Mouse (Mus musculus): ENCODE measurements around the gene Cldn3. TPM values are rescaled to one million over a fixed set of nuclear protein-coding genes. Genes with fewer than 3 reads are reported as not detected.
A peak's percentile ranks its signal among the peaks of the same experiment; 100 is the strongest.

Cldn3 gene
- total RNA-seq, 2 experiments from 2014 or later, result 8.2 to 13.9 TPM

DNA sequence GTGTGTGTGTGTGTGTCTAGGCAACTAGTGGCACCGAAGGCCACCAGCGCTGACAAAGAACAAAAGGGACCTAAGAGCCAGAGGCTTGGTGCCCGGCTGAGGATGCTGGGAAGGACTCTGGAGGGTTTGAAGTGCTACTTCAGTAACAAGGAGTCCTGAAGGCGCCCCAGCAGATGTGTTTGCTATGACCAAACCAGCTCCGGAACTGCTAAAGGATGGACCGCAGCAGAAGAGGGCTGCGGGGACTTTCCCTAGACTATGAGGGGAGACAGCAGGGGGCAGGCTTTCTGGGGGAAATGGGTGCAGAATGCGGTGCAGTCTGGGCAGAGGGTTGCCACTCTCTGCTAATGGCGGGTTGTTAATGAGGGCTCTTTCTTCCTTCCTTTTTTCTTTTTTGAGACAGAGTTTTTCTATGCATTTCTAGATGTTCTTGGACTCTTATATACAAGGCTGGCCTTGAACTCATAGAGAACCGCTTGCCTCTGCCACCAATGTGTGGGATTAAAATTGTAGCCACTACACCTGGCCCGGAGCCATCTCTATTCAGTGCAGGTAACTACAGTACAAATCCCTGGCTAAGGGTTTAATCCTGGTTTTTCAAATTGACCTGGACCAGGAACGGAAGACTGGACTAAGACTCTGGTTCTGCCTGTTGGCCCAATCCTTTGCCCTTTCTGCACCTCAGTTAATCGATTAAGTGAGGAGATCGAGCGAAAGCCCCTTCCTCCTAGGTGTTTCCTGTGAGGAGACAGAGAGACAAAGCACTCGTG is 22.0 kb downstream of the Cldn3 start:
- no peak for DNase-seq

DNA sequence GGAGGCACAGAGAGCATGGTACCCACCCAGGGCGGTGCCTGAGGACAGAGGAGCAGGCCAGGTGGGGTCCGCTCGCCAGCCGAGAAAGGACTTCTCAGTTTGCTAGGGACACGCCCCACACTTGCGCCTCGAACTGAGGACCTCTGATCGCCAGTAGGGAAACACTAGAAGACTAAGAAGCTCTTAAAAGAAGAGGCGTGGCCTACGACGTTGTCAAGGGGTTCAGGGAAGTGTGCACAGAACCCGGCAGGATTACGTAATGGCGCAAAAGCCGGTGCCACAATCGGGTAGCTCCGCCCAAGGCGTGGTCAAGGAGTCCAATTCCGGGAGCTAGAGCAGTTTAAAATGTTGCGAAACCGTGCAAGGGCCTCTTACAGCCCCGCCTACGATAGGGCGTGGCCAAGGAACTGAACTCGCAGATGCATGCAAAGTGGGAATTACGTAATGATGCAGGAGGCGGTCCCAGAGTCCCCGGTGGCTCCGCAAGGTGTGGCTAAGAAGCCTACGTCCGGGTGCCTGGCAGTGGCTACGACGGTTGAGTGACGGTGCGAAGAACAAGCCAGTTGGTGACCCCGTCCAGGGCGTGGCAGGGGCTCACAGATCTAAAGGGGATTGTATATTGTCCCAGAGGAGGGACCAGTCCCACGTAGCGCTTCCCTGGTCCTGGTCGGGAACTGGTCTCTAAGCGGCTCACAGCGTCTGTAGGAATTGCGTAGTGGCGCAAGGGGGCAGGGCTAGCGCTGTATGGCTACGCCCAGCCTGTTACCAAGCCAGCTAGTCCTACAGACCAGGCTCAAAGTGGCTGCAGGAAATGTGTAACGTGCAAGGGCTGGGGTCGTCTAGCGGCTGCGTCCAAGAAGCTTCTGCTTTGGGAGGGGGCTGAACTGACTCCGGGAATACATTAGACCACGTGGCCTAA is 22.9 kb downstream of the Cldn3 start, which contains the start of gene Abhd11:
Abhd11 (plus strand) TSS at position 482 of the 919 bp plus-strand sequence.
- DNase-seq, result peak; percentile 96

DNA sequence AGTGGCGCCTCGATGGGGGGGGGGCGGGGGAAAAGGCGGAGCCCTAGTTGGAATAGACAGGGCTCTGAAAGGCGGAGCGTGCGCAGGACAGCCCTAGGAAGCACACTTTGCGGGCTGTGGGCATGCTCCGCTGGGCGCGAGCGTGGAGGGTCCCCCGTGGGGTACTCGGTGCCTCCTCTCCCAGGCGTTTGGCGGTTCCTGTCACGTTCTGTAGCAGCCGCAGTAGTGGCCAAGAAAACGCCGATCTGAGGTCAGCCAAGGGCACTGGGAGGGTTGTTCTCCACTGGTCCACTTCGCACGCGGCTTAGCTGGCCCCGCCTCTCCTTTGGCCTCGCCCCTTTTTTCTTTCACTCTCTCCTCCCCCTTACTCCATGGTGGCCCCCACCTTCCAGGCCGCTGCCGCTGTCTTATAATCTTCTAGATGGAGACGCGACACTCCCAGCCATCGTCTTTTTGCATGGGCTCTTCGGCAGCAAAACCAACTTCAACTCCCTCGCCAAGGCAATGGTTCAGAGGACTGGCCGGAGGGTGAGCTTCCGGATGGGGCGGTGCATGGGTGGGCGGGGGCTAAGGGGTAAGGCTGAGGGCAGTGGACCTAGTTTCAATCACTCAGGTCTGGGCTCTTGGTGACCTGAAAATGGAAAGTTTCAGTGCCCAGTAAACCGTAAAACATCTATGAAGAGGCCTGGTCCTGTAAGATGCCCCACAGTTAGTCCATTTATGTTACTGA is 23.7 kb downstream of the Cldn3 start:
- peak; percentile 90 for DNase-seq

DNA sequence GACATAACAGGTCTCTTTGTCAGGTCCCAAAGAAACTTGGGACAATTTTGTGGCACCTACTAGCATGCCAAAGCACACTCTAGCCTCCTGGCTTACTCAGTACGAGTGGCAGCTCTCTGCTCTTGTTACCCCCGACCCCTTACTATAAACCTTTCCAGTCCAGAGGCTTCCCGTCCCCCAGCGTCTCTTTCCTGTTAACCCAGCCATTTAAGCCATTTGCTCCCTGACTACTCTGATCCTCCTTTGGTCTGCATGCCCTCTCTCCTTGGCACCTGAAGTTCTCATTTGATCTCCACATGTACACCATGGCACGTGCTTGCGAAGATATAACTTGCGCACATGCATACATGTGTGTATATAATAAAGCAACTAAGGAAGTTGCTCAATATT is 24.3 kb downstream of the Cldn3 start:
- DNase-seq, result no peak

DNA sequence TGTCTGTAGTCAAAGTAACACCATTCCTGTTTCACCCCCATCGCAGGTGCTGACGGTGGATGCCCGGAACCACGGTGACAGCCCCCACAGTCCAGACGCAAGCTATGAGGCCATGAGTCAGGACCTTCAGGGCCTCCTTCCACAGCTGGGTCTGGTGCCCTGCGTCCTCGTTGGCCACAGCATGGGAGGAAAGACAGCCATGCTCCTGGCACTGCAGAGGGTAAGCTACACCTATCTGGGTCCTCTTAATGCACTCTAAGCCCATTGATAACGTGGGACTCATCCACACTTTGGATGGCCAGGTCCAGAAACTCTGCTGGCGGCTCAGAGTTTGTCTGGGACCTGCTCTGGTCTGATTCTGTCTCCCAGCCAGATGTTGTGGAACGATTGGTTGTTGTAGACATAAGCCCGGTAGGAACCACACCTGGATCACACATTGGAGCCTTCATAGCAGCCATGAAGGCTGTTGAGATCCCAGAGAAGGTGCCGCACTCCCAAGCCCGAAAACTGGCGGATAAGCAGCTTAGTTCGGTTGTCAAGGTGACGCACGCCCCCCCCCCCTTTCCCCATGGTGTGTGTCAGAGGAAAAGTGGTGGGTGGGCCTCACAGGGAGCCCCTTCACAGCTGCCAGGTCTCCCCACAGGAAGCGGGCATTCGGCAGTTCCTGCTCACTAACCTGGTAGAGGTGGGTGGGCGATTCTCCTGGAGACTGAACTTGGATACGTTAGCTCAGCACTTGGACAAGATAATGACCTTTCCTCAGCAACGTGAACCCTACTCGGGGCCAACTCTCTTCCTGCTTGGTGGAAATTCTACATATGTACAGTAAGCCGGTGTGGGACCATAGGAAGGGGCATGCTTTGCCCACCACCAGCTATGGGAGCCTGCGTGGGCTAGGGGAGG is 25.1 kb downstream of the Cldn3 start:
- DNase-seq, result no peak

DNA sequence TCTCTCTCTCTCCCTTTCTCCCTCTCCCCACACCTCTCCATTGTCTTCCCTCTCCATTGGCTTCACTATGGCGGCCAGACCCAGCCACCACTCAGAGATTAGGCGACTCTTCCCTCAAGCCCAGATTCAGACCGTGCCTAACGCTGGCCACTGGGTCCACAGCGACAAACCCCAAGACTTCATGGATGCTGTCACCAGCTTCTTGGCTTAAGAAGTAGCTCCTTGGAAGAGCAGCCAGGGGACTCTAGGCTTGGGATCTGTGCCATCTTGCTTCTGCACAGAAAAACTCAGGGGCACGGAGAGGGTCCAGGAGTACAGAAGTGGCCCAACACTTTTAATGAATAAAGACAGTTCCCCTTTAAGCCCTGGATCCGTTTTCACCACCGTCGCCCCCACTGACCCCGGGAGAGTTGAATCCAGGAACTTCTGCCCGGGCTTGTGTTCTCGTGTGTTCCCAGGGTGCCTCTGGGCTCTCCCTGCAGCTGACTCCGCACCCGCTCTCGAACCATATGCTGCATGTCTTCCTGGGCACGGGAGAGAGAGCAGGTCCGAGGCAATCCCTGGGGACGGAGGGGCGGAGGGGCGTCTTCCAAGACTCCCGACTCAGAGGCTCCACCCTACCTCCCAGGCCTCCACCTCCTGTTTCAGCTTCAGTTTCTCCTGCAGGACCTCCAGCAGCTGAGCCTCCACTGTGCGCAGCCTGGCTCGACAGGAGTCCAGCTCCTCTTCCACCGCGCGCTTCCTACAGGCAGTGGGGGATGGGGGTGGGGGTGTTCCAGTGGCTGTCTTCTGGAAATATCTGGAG is 26.0 kb downstream of the Cldn3 start:
- DNase-seq, result no peak

DNA sequence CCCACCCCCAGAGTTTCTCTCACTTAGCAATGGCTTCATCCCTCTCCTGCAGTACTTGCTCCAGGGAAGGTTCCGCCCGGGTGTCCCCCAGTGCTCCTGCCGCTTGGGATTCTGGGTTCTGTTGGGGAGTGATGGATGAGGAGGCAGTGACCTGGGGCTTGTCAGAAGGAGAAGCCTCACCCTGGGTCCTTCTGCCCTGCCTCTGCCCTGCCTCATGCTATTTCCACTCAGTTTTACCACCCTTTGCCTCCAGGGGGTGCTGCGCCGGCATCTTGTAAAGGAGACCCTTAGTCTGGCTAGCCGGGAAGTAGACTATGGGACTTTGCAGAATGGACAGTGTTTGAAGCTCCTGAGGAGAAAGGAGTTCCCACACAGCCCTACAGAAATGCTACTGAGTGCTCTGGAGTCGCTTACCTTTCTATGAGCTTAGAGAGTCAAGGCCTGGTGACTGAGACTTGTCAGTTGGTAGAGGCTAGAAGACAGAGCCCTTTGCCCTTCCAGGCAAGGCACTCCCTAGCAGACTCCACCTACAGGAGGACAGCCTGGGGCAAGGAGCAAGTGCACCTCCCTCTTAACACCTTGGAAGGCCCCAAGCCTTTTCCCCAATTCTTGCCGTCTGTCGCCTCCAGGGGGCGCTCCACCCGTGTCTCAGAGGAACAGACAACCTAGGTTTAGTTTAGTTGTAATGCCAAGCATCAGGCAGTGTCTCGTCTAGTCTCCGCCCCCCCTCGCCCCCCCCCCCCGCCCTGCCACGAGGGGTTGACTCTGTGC is 26.8 kb downstream of the Cldn3 start:
- DNase-seq, result peak; percentile 91

DNA sequence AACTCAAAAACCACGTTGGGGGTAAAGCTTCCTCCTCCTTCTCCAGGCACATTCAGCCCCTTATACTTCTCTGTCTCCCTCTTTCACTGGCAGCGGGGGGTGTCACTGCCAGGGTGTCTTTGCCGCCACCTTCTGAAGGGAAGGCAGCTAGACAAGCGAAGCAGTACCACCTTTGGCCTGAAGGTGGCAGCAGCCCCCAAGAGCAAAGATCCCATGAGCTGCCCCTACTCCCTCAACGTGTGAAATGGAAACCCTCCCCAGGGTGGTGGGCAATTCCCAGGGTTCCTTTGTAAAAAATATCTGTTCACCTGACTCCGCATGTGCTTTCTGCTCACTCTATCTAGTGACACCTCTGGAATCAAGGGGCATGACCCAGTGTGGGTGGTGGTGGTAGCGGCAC is 29.5 kb downstream of the Cldn3 start:
- DNase-seq, result peak; percentile 92

DNA sequence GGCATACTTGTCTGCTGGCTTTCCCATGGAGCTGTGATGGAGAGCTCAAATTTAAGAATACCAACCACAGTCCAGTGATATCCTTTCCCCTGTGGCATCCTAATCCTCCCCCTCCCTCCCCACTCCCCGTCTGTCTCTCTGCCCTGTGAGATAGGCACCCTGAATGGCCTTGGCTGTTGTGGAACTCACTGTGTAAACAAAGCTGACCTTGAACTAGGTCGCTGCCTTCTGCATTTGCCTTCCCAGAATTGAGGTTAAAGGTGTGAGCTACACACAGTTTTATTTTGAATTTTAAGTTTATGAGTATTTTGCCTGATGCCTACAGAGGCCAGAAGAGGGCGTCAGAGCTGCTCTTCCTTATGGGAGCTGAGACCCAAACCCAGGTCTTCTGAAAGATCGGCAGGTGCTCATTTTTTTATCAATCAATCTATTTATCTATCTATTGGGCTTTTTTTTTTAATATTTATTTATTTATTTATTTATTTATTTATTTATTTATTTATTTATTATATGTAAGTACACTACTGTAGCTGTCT is 30.3 kb downstream of the Cldn3 start:
- DNase-seq, result peak; percentile 38

DNA sequence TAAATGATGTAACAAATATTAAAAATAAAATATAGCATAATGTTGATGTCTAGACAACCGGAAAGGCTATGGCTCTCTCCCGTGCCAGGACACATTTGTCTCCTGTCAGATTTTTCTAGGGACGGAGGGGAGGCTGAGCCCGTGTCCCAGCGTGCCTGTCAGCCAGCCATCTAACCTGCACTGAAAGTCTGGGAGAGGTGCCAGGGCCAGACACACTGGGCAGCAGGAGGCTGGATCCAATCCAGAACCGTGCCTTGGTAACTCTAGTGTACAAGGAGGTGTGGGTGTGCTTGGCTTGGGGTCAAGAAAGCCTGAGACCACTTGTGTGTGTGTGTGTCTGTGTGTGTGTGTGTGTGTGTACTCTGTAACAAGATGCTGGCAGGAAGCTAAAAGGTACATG is 35.8 kb downstream of the Cldn3 start:
- peak; percentile 87 for DNase-seq

DNA sequence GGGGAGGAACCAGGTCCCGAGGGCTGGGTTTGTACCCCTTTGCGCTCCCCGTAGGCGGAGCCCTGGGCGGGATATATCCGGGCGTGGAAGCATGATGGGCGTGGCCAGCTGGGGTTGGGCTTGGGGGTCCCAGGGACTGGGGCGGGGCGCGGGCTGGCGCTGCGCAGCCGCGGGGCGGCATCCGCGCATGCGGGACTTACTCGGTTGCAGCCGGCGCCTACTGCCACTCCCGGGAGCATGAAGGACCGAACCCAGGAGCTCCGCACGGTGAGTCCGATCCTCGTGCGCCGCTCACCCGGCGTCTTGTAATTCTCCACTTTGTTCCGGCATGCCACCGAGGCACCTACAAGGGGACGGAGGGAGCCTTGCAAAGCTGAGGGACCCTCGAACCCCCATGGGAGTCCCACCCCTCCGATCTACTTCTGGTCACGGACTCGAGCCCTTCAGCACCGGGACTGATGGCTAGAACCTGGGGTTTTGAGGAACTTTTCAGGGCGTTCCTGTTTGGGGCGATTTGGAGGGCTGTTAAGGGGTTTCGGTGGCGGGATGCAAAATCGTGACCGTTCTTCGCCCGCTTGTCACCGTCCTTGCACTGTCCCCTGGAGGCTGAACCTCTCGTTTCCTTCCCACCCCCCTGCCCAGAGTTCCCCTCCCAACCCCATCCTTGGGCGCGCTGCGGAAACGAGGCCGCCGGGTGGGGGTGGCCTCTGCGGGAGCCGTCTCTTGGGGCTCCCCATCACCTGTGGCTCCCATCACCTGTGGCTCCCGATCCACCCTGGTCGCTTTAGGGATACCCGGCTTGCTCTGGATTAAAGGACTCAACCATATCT is 37.5 kb downstream of the Cldn3 start, which contains the start of gene Stx1a:
Stx1a (plus strand) TSS at position 139 of the 830 bp plus-strand sequence.
- DNase-seq, result peak; percentile 92

DNA sequence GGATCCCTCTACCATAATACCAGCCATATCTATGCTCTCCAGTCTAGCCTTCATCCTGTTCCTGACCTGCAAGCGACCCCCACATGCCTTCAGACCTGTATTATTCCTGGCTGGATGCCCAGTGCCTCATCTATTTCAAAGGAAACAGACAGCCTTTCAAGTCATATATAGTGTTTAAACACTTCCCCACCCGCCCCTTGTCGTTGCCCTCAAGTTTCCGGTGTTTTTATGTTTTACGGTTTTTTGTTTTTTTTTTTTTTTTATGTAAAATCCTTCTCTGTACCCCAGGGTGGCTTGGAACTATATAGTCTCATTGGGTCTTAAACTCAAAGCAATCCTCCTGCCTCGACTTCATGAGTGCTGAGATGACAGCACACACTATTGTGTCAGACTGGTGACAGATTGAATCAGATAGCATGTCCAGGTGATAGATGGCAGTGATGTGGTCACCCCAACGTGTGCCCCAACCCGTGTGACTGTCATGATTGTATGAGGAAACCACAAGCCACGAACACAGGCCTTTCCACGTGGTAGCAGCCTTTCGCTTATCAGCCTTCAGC is 38.7 kb downstream of the Cldn3 start:
- DNase-seq, result no peak

DNA sequence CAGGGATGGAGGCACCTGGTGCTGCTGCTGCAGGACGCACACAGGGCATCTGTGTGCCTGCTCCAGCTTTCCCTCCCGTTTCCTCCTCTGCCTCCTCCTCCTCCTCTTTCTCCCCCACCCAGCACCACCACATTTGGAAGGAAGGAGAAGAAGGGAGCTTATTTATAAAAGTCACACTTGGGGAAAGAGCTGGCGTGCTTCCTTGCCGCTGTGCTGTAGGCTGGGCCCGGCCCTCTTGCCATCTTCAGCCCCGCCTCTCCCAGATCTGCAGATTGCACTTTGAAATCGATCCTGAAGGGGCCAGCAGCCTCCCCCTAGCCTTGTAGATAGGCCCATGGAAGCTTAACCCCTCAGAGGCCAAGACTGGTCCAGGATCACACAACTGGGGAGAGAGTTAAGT is 39.9 kb downstream of the Cldn3 start:
- no peak for DNase-seq

DNA sequence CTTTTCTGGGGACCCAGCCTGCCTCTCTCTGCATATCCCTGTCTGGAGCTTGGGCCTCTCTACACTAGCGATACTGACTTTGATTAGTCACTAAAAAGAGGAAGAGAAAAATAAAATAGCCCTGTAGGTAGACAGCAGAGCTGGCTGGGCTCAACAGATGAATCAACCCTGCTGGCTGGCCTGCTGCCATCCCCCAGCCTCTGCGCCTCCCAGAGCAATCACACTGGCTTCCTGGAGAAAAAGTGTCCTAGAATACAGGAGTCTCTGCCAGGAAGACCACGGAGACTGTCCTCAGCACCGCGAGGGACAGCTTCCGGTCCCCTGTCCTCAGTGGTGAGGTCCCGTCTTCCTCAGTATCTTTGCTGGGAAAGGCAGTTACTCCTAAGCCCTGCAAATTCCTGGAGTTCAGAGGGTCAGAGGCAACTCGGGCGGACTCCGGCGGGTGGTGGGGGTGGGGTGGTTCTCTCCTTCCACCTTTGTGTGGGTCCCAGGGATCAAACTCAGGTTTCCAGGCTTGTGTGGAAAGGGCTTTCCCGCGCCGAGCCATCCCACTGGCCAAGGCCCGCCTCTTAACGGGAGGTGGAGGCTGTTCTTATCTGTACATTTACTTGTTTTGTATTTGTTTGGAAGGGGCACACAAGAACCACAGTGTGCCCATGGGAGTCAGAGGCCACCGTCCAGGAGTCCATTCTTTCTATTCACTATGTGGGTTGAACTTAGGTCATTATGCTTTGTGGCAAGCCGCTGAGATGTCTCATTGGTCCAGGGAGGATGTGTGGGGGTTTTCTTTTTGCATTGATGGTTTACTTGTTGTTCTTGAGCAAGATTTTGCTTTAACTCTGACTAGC is 43.2 kb downstream of the Cldn3 start:
- DNase-seq, result peak; percentile 89

DNA sequence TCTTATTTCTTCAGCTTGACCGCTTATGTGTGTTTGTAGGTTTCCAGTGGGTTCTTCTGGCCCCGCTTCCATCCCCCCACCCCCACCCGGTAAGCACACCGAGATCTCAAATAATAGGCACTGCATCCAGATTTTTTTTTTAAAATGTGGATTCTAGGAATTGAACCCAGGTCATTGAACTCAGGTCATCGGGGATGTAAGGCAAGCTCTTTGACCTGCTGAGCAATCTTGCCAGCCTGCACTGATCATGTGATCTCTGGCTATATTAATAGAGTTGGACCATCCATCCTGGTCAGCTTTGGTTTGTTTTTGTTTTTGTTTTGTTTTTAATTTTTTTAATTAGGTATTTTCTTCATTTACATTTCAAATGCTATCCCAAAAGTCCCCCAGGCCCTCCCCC is 46.6 kb downstream of the Cldn3 start:
- no peak for DNase-seq

DNA sequence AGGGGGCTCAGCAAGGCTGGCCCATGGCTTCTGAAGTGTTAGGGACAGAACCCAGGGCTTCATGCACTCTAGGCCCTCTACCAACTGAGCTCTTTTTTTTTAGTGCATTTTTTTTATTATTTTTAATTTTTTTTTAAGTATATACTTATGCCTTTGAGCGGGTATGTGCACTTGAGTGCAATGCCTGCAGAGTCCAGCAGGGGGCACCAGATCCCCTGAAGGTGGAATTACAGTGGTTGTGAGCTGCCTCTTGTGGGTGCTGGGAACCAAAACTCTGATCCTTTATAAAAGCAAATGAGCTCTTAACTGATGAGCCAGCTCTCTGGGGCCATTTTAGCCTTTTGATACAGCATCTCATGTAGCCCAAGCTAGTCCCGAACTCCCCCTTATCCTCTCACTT is 48.6 kb downstream of the Cldn3 start:
- no peak for DNase-seq
